Mouse (Mus musculus) hindbrain, embryonic 11.5 days (tissue): ENCODE data around the gene Atic. TPM values are rescaled to one million over a fixed set of nuclear protein-coding genes. Genes with fewer than 3 reads are reported as not detected.

Source experiments
- ATAC-seq: fragments of 200-750 bp; cut with Nextera tagmentation; 2 replicates; pipeline ENCODE4 v1.8.0; 2017; ENCODE audit warnings: mild to moderate bottlenecking, moderate TSS enrichment, moderate library complexity; ENCODE audit not compliant: low FRiP score
- DNase-seq: peaks from one replicate; pipeline ENCODE4 v3.0.0-alpha.2; 2015; ENCODE audit warnings: low spot score
- H3K27ac ChIP-seq: fragments of 300-500 bp; sonication (generic); 2 replicates; pipeline ENCODE4 v1.5.1; 2014; ENCODE audit warnings: mild to moderate bottlenecking, low read depth, low read length
- H3K27me3 ChIP-seq: fragments of 300-500 bp; sonication (generic); 2 replicates; pipeline ENCODE4 v1.6.1; 2014; ENCODE audit warnings: mild to moderate bottlenecking, low read length, moderate library complexity, mixed read lengths; ENCODE audit not compliant: control insufficient read depth, insufficient read depth
- H3K36me3 ChIP-seq: fragments of 300-500 bp; sonication (generic); 2 replicates; pipeline ENCODE4 v1.6.1; 2014; ENCODE audit warnings: mild to moderate bottlenecking, low read length, moderate library complexity, mixed read lengths; ENCODE audit not compliant: control insufficient read depth, insufficient read depth
- H3K4me1 ChIP-seq: fragments of 300-500 bp; sonication (generic); replicated peaks from 2 replicates; pipeline ENCODE4 v1.6.1; 2014; ENCODE audit warnings: low read length, mixed read lengths; ENCODE audit not compliant: control insufficient read depth, insufficient read depth
- H3K4me2 ChIP-seq: fragments of 300-500 bp; sonication (generic); replicated peaks from 2 replicates; pipeline ENCODE4 v1.6.1; 2014; ENCODE audit warnings: mild to moderate bottlenecking, low read depth, low read length
- H3K4me3 ChIP-seq: fragments of 300-500 bp; sonication (generic); 2 replicates; pipeline ENCODE4 v1.5.1; 2014; ENCODE audit warnings: low read depth, low read length
- H3K9ac ChIP-seq: fragments of 300-500 bp; sonication (generic); 2 replicates; pipeline ENCODE4 v1.6.1; 2014; ENCODE audit warnings: low read depth, low read length
- H3K9me3 ChIP-seq: fragments of 300-500 bp; sonication (generic); 2 replicates; pipeline ENCODE4 v1.6.1; 2016; ENCODE audit warnings: low read length; ENCODE audit not compliant: control insufficient read depth
- WGBS: fragments of 180-500 bp; shearing (Covaris S2); extraction: QIAGEN DNeasy Blood & Tissue Kit; methylation state at CpG from one replicate; pipeline ENCODE4 v1.1.7; 2014; 5-methylcytosine and 5-hydroxymethylcytosine counted together
- polyA plus RNA-seq: library from polyadenylated mRNA; unstranded; fragments of >200 nt; fragmentation: Nextera tagmentation; extraction: Ambion mirVana; gene quantifications from 2 replicates; pipeline ENCODE4 v1.2.1, GENCODE M21; 2014

Atic gene
- polyA plus RNA-seq, 1 experiment from 2014 or later, result 48.6 TPM

DNA sequence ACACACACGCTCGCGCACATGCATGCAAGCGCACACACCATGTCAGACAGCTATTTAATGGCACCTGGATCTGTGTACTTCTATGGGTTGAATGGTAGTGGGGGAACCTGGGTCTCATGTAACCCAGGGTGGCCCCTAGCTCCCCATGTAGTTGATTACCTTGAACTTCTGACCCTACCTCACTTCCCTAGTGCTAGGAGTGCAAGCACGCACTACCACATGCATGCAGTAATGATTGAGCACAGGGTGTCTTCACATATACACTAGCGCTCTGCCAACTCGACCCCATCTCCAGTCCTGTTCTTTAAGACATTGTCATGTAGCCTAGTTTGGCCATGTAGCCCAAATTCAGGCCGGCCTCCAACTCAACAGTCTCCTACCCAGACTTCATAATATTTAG is 26.4 kb downstream of the Atic start:
- 98% methylated on average over 8 of the region's 8 CpGs for WGBS
- Histone ChIP-seq H3K27me3 (no peaks in the 10 kb centered on the region), H3K27ac (no peak overlapping the region), H3K9ac (no peak overlapping the region), H3K4me1 (no peaks in the 10 kb centered on the region), H3K4me2 (no peak overlapping the region), H3K9me3 (no peaks in the 10 kb centered on the region), H3K4me3 (no peak overlapping the region), H3K36me3 (0 out of 2 replicates have a peak, but pooled peaks cover 2% of the 10 kb centered on the region)
- DNase-seq (no peak), ATAC-seq (no peak)

DNA sequence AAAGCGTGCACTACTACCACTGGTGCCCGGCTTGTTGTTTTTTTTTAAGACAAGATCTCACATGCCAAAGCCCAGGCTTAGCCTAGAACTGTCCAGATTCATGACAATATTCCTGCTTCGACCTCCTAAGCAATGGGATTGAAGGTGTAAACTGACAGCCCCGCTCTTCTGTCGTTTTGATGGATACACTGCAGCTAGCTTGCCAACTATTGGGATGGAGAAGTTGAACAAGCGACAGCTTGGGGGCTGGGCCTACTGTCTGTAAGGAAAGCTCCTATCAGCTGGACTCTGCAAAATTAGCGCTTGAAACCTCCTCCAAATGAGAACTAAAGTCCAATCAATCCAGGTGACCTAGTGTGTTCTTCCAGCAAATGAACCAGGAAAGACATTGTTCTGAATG is 26.9 kb downstream of the Atic start:
- WGBS, result 92% methylated on average over 7 of the region's 7 CpGs
- no peak for ATAC-seq

DNA sequence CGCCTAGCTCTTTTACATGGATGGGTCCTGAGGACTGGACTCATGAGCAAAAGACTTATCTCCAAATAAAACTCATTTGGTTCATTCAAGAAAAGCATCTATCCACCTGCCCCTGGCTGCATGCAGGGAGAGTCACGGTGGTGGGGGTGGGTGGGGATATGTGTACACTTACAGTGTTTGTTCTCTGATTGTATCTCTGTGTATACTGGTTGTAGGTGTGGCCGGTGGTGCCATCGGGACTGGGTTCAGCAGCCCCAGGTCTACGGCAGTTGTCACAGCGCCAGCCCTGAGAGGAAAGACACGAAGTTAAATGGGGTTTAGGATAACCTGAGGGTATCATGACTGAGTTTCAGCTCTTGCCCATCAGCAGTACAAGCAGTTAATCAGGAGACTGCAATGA is 29.7 kb downstream of the Atic start:
- Histone ChIP-seq H3K9me3 (no peaks in the 10 kb centered on the region), H3K4me3 (no peak overlapping the region), H3K4me1 (no peaks in the 10 kb centered on the region), H3K27me3 (no peaks in the 10 kb centered on the region), H3K27ac (no peak overlapping the region), H3K36me3 (peaks cover 9% of the 10 kb centered on the region; the same call in 1 of the 2 replicates), H3K4me2 (no peak overlapping the region), H3K9ac (no peak overlapping the region)
- no peak for DNase-seq
- 97% methylated on average over 7 of the region's 7 CpGs for WGBS
- no peak for ATAC-seq

More for the DNA sequence above, 26.9 kb downstream of the Atic start:
- Histone ChIP-seq H3K36me3 (0 out of 2 replicates have a peak, but pooled peaks cover 2% of the 10 kb centered on the region), H3K4me1 (no peaks in the 10 kb centered on the region), H3K9ac (no peak overlapping the region), H3K4me3 (no peak overlapping the region), H3K9me3 (no peaks in the 10 kb centered on the region), H3K4me2 (no peak overlapping the region), H3K27me3 (no peaks in the 10 kb centered on the region), H3K27ac (no peak overlapping the region)
- no peak for DNase-seq

DNA sequence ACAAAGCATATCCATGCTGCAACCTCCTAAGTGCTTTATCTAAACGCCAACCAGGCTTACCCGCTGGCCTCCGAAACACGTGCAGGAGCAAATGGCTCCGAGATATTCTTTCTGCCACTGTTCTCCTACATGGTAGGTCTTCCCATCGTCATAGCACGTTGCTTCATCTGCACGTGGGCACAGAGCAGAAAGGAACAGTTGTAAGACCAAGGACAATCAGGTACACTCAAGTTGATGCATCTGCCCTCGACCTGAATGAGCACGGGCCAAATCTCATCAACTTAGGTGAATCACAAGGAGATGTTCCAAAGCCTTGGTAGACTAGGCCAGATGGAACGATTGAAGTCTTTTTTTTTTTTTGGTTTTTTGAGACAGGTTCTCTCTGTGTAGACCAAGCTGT is 33.1 kb downstream of the Atic start:
- H3K36me3 ChIP-seq, result peaks cover 9% of the 10 kb centered on the region; the same call in 1 of the 2 replicates
- no peaks in the 10 kb centered on the region for H3K27me3 ChIP-seq
- H3K4me1 ChIP-seq, result no peaks in the 10 kb centered on the region
- ATAC-seq (no peak), DNase-seq (no peak)
- H3K27ac ChIP-seq, result no peak overlapping the region
- H3K9me3 ChIP-seq, result no peaks in the 10 kb centered on the region
- 98% methylated on average over 11 of the region's 11 CpGs for WGBS
- no peak overlapping the region for H3K4me2 ChIP-seq
- H3K9ac ChIP-seq, result no peak overlapping the region
- no peak overlapping the region for H3K4me3 ChIP-seq

DNA sequence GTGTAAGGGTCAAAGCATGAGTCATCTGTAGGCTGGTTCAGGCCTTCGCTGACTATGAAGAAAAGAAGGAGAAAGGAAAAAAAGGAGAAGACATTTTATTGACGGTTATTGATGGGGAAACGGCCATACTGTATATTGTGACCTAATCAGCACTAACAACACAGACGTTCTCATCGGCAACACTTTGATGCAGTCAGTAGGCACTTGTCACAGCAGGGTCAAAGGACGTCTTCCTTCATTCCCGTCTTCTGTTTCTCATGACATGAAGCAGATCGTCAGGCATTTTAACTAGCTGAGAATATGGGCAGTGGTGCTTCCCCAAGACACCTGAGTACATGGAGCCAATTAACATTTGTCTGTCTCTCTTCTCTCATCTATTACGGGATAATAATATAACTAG is 36.2 kb downstream of the Atic start:
- H3K4me2 ChIP-seq, result no peak overlapping the region
- ATAC-seq (no peak), DNase-seq (no peak)
- no peak overlapping the region for H3K9ac ChIP-seq
- H3K27ac ChIP-seq, result no peak overlapping the region
- no peak overlapping the region for H3K4me3 ChIP-seq
- H3K4me1 ChIP-seq, result no peaks in the 10 kb centered on the region
- WGBS, result 92% methylated on average over 9 of the region's 9 CpGs
- H3K27me3 ChIP-seq, result no peaks in the 10 kb centered on the region
- peaks cover 9% of the 10 kb centered on the region; the same call in 1 of the 2 replicates for H3K36me3 ChIP-seq
- H3K9me3 ChIP-seq, result no peaks in the 10 kb centered on the region

DNA sequence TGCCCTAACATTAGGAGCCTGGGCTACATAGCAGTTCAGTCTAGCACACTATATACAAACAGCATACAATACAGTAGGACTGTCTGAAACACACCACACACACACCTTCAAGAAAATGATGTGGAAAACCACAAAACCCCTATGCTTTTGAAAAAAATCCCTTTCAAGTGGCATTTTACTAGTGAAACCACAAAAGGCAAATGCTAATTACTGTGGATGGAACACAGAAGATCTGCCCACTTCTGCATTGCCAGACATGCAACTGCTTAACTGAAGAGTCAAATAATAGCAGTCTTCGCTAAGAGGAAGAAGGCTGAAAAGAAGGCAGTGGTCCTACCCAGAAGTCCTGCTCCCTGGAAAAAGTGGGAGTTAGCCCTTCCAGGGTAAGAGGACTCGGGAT is 37.3 kb downstream of the Atic start:
- ATAC-seq (no peak), DNase-seq (no peak)
- Histone ChIP-seq H3K36me3 (peaks cover 13% of the 10 kb centered on the region), H3K4me2 (no peak overlapping the region), H3K9ac (no peak overlapping the region), H3K9me3 (no peaks in the 10 kb centered on the region), H3K4me1 (no peaks in the 10 kb centered on the region), H3K4me3 (no peak overlapping the region), H3K27ac (no peak overlapping the region), H3K27me3 (no peaks in the 10 kb centered on the region)
- WGBS, result 91% methylated on average over 2 of the region's 2 CpGs

DNA sequence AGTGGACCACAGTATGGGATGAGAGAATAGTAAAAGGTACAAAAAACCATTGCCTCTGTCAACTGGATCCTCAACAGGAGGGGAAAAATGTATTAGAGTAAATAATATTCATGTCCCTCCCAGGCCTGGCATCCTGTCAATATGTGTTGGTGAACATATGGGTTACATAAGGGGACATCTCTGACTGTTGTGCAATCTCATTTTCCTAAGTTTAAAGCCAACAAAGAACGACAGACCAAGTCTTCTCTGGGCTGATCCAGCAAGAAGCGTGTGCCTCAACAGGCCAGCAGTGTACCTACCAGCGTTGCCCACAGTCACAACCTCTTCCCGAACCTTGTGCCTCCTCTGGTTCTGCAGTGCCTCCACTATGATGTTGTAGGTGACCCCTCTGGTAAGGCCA is 38.4 kb downstream of the Atic start:
- Histone ChIP-seq H3K9me3 (no peaks in the 10 kb centered on the region), H3K4me3 (no peak overlapping the region), H3K4me1 (no peaks in the 10 kb centered on the region), H3K9ac (no peak overlapping the region), H3K27ac (no peak overlapping the region), H3K36me3 (peaks cover 12% of the 10 kb centered on the region), H3K27me3 (no peaks in the 10 kb centered on the region), H3K4me2 (no peak overlapping the region)
- no peak for ATAC-seq
- DNase-seq, result no peak
- WGBS, result 95% methylated on average over 4 of the region's 4 CpGs

DNA sequence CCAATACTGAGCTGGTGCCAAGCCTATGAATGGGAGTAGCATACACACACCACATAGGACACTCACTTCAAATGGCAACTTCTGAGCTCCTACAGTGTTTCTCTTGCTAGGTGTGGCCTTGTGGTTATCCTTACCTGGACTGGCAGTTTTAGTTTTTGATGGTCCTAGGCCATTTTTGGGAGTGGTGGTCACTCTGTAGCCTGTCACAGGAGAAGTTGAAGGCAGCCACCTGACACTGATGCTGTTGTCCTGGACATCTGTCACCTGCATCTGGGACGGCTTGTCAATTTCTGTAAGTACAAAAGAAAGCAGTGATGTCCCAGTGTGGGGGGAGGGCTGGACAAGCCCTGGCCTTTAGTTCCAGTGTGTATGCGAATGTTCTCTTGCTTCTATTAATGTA is 48.8 kb downstream of the Atic start:
- DNase-seq, result no peak
- peaks cover 5% of the 10 kb centered on the region for H3K36me3 ChIP-seq
- WGBS, result 83% methylated on average over 2 of the region's 2 CpGs

DNA sequence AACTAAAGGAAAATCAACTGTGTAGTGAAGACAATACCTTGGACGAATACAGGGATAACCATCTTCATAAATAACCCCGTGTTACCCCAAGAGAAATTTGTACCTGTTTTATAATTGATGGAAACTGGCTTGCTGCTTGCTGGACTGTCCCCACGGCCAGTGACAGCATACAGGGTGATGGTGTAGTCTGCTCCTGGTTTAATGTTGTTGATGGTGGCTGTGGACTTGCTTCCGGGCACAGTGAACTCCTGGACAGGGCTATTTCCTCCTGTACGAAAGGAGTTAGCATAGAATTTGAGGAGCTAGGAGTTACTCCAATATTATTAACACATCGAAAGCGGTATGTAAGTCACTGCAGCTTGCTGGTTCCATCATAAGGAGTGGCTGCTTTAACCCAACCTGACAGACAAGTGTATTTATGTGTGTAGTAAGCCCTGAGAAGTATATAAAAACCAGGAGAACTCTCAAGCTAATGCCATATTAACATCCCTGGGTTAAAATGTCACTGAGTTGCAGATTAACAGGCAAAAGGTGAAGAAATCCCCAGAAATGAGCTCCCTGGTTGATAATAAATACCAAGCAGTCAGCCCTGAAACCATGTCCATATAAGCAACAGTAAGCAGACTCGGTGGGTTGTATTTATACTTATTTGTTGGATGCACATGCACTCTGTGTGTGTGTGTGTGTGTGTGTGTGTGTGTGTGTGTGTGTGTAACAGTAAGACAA is 49.8 kb downstream of the Atic start:
- 93% methylated on average over 8 of the region's 8 CpGs for WGBS
- Histone ChIP-seq H3K36me3 (peaks cover 7% of the 10 kb centered on the region; the same call in 1 of the 2 replicates), H3K4me1 (no peaks in the 10 kb centered on the region), H3K4me3 (no peak overlapping the region), H3K27me3 (no peaks in the 10 kb centered on the region), H3K4me2 (no peak overlapping the region), H3K9ac (no peak overlapping the region), H3K9me3 (no peaks in the 10 kb centered on the region), H3K27ac (no peak overlapping the region)
- no peak for DNase-seq
- ATAC-seq, result no peak

More for the DNA sequence above, 48.8 kb downstream of the Atic start:
- Histone ChIP-seq H3K4me2 (no peak overlapping the region), H3K9ac (no peak overlapping the region), H3K27ac (no peak overlapping the region), H3K4me3 (no peak overlapping the region), H3K4me1 (no peaks in the 10 kb centered on the region), H3K27me3 (no peaks in the 10 kb centered on the region), H3K9me3 (no peaks in the 10 kb centered on the region)
- ATAC-seq, result no peak
